Mouse (Mus musculus): Measurements from ENCODE around the gene Hspa1a. TPM values are rescaled to one million over a fixed set of nuclear protein-coding genes. Genes with fewer than 3 reads are reported as not detected.
A peak's percentile ranks its signal among the peaks of the same experiment; 100 is the strongest.
"Not testable (repeated sequence)": the region's sequence is repeated elsewhere in the genome, so short reads cannot be mapped to it uniquely, and the experiment has no call there.

Gene Hspa1a
- 10 to 100 TPM; 11.9 to 17.5 (median 13.7) TPM for total RNA-seq (2022)

- DNase-seq (ENCODE audit: low spot score in 2 of 2): peak; percentile 68 to 78
Measured at GRCm38 (mm10) chr17:34972069-34972749, at the start of gene Hspa1a, which contains the start of gene Hspa1l. Hspa1a (minus strand) TSS chr17:34972156. Hspa1l (plus strand) TSS chr17:34972703.

GRCm38 (mm10) chr17:35021163-35021808 is 49.3 kb upstream of the Hspa1a start:
- DNase-seq (ENCODE audit: low spot score in 2 of 2): peak; percentile 57 to 95

GRCm38 (mm10) chr17:35020551-35020950 is 48.6 kb upstream of the Hspa1a start:
- no peak for DNase-seq (ENCODE audit: low spot score in 2 of 2)

- no peak for DNase-seq (ENCODE audit: low spot score in 2 of 2)
Measured at GRCm38 (mm10) chr17:35019894-35020293, 47.9 kb upstream of the Hspa1a start.

- DNase-seq (ENCODE audit: low spot score in 2 of 2): no peak
Measured at GRCm38 (mm10) chr17:35018171-35018570, 46.2 kb upstream of the Hspa1a start.

GRCm38 (mm10) chr17:35017706-35018030 is 45.7 kb upstream of the Hspa1a start:
- no peak for DNase-seq (ENCODE audit: low spot score in 2 of 2)

- DNase-seq (ENCODE audit: low spot score in 2 of 2): no peak
Measured at GRCm38 (mm10) chr17:35016791-35017705, 45.1 kb upstream of the Hspa1a start.

GRCm38 (mm10) chr17:35016376-35016775 is 44.4 kb upstream of the Hspa1a start, which contains the start of gene Vwa7:
Vwa7 (plus strand) TSS chr17:35016579.
- DNase-seq (ENCODE audit: low spot score in 2 of 2): no peak

- DNase-seq (ENCODE audit: low spot score in 2 of 2): no peak
Measured at GRCm38 (mm10) chr17:35015296-35015695, 43.3 kb upstream of the Hspa1a start.

- no peak for DNase-seq (ENCODE audit: low spot score in 2 of 2)
Measured at GRCm38 (mm10) chr17:35013221-35013620, 41.3 kb upstream of the Hspa1a start.

GRCm38 (mm10) chr17:35012430-35012829 is 40.5 kb upstream of the Hspa1a start:
- no peak for DNase-seq (ENCODE audit: low spot score in 2 of 2)

- no peak for DNase-seq (ENCODE audit: low spot score in 2 of 2)
Measured at GRCm38 (mm10) chr17:35011440-35011839, 39.5 kb upstream of the Hspa1a start.

GRCm38 (mm10) chr17:35009586-35009985 is 37.6 kb upstream of the Hspa1a start:
- DNase-seq (ENCODE audit: low spot score in 2 of 2): no peak

- no peak for DNase-seq (ENCODE audit: low spot score in 2 of 2)
Measured at GRCm38 (mm10) chr17:35007387-35007991, 35.5 kb upstream of the Hspa1a start.

GRCm38 (mm10) chr17:35005902-35006301 is 33.9 kb upstream of the Hspa1a start:
- not testable (repeated sequence) for DNase-seq (ENCODE audit: low spot score in 2 of 2)

- no peak for DNase-seq (ENCODE audit: low spot score in 2 of 2)
Measured at GRCm38 (mm10) chr17:35005158-35005557, 33.2 kb upstream of the Hspa1a start.

- DNase-seq (ENCODE audit: low spot score in 2 of 2): no peak
Measured at GRCm38 (mm10) chr17:35004075-35004717, 32.2 kb upstream of the Hspa1a start.

GRCm38 (mm10) chr17:35003022-35003838 is 31.3 kb upstream of the Hspa1a start:
- DNase-seq (ENCODE audit: low spot score in 2 of 2): no peak

- DNase-seq (ENCODE audit: low spot score in 2 of 2): no peak
Measured at GRCm38 (mm10) chr17:35002153-35002865, 30.4 kb upstream of the Hspa1a start.

Measured in left cerebral cortex, adult 8-10 months (tissue).